Mouse (Mus musculus) G1E (cell line): ENCODE measurements at regions not wholly inside any gene's neighbourhood (a gene's known extent, or its start where the extent isn't known, plus 50 kb on each side); places are given as distances from the start of the nearest gene placed in this dataset.

Experiments
- CTCF ChIP-seq: IDR thresholded peaks from 2 replicates; pipeline ENCODE4 v1.5.1; 2012; ENCODE audit warnings: low read depth, low read length, inconsistent platforms, mixed read lengths
- GATA1 ChIP-seq: IDR thresholded peaks from 2 replicates; pipeline ENCODE4 v1.6.1; 2012; ENCODE audit warnings: borderline replicate concordance, low read length, inconsistent platforms, mixed read lengths
- GATA2 ChIP-seq: IDR thresholded peaks from 2 replicates; pipeline ENCODE4 v1.6.1; 2012; ENCODE audit warnings: low read depth, low read length, inconsistent platforms, borderline replicate concordance
- POLR2AphosphoS5 ChIP-seq: IDR thresholded peaks from 2 replicates; pipeline ENCODE4 v1.6.1; 2012; ENCODE audit warnings: low read depth, low read length, inconsistent platforms; ENCODE audit not compliant: insufficient replicate concordance
- TAL1 ChIP-seq: conservative IDR thresholded peaks from 2 replicates; pipeline ENCODE4 v1.6.1; 2012; ENCODE audit warnings: low read depth, low read length, inconsistent platforms, mixed read lengths

- TF ChIP-seq GATA1 (no peak), CTCF (no peak), TAL1 (no peak), POLR2AphosphoS5 (no peak), GATA2 (no peak)
Observed at GRCm38 (mm10) chr9:115473847-115474246, 163.6 kb upstream of the Stt3b start.
